Comparison of ENCODE assay signal across 9 mouse cellular contexts in the genomic region with DNA sequence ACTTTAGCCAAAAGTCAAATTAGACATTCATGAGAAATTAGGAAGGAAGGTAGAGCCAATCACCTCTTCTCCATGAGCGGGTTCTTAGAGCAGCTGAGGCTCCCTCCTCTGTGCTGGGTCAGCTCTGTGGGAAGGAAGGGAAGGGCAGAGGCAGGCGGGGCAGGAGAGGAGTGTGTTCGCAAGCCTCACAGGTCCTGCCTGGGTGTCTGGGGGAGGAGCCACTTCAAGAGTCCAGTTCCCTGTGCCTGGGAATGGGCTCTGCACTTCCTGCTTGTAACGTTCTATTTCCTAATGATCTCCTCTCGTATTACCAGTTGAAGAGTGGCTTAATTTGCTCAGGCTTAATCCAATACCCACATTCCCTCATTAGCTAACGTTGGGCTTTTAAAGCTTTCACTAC. TPM values are rescaled to one million over a fixed set of nuclear protein-coding genes. Genes with fewer than 3 reads are reported as not detected.
DNase-seq lines count a peak whose midpoint lies in the region; ATAC-seq and TF ChIP-seq lines count a peak whose summit lies in the region.
"Had no signal": no experiment of that assay in that cellular context is flagged by ENCODE, and none has a peak within 500 bp of the region (broad histone marks: within the 10 kb centered on the region; RNA-seq: fewer than 3 reads in every experiment).

No protein-coding gene starts in this region.

- H3K36me3 ChIP-seq in forebrain, embryonic 14.5 days (ENCODE audit: control insufficient read depth, insufficient read depth, low read length) = no peaks in the 10 kb centered on the region
- no peaks in the 10 kb centered on the region for H3K36me3 ChIP-seq in forebrain, embryonic 13.5 days (ENCODE audit: poor library complexity, severe bottlenecking)
- H3K36me3 ChIP-seq in intestine, embryonic 16.5 days (ENCODE audit: control insufficient read depth, insufficient read depth, low read length) = no peaks in the 10 kb centered on the region
- H3K36me3 ChIP-seq in lung, embryonic 14.5 days (ENCODE audit: insufficient read depth) = no peaks in the 10 kb centered on the region

- no peak for DNase-seq in forebrain, embryonic 14.5 days (ENCODE audit: low spot score)
- peak; percentile 11 for DNase-seq in 416B (ENCODE audit: low read depth)
- peak; percentile 54 for DNase-seq in lung, embryonic 14.5 days
- DNase-seq in cerebellum, postnatal 4 days (ENCODE audit: low spot score in 2 of 2) = no peak
- DNase-seq in ovary, postnatal 36 days (ENCODE audit: low spot score) = no peak
- no peak for DNase-seq in adrenal gland, adult 8-10 months
- DNase-seq: thymus, postnatal 14 days had no signal

- 6% methylated on average over 5 of the region's 6 CpGs for WGBS in forebrain, embryonic 14.5 days
- WGBS in forebrain, embryonic 13.5 days = 11% methylated on average over 6 of the region's 6 CpGs
- 21% methylated on average over 6 of the region's 6 CpGs for WGBS in intestine, embryonic 16.5 days
- 22% methylated on average over 6 of the region's 6 CpGs for WGBS in lung, embryonic 14.5 days

- no peaks in the 10 kb centered on the region for H3K9me3 ChIP-seq in forebrain, embryonic 14.5 days (replicated peaks; ENCODE audit: control insufficient read depth, low read length)
- no peaks in the 10 kb centered on the region for H3K9me3 ChIP-seq in forebrain, embryonic 13.5 days (replicated peaks)
- H3K9me3 ChIP-seq in intestine, embryonic 16.5 days (ENCODE audit: control insufficient read depth, low read length) = no peaks in the 10 kb centered on the region
- no peaks in the 10 kb centered on the region for H3K9me3 ChIP-seq in lung, embryonic 14.5 days (ENCODE audit: low read depth, low read length)

- no peak for TF ChIP-seq CTCF in lung, embryonic 14.5 days (IDR thresholded peaks at IDR 0.05; ENCODE audit: low read depth)

- no peaks in the 10 kb centered on the region for H3K27me3 ChIP-seq in forebrain, embryonic 14.5 days (replicated peaks; ENCODE audit: control insufficient read depth, insufficient read depth, low read length)
- H3K27me3 ChIP-seq in forebrain, embryonic 13.5 days = no peaks in the 10 kb centered on the region
- no peaks in the 10 kb centered on the region for H3K27me3 ChIP-seq in intestine, embryonic 16.5 days (replicated peaks; ENCODE audit: control insufficient read depth, insufficient read depth, low read length)
- H3K27me3 ChIP-seq in lung, embryonic 14.5 days (ENCODE audit: insufficient read depth, low read length) = no peaks in the 10 kb centered on the region

- no peak overlapping the region for H3K27ac ChIP-seq in forebrain, embryonic 14.5 days (ENCODE audit: low read depth, low read length)
- H3K27ac ChIP-seq in forebrain, embryonic 13.5 days = no peak overlapping the region
- no peak overlapping the region for H3K27ac ChIP-seq in intestine, embryonic 16.5 days (ENCODE audit: low read length)
- H3K27ac ChIP-seq in lung, embryonic 14.5 days (ENCODE audit: low read depth) = no peak overlapping the region

- ATAC-seq in forebrain, embryonic 14.5 days = peak; percentile 44; the same call in 1 of the 2 replicates
- ATAC-seq in forebrain, embryonic 13.5 days = no peak
- ATAC-seq in intestine, embryonic 16.5 days = peak; percentile 98
- peak; percentile 86 for ATAC-seq in lung, embryonic 14.5 days (ENCODE audit: insufficient read depth)

- H3K4me1 ChIP-seq in forebrain, embryonic 14.5 days (ENCODE audit: control insufficient read depth, insufficient read depth, low read length) = no peaks in the 10 kb centered on the region
- H3K4me1 ChIP-seq in forebrain, embryonic 13.5 days = peaks cover 5% of the 10 kb centered on the region; the same call in 1 of the 2 replicates
- H3K4me1 ChIP-seq in intestine, embryonic 16.5 days (ENCODE audit: control insufficient read depth, insufficient read depth, low read length) = peaks cover 4% of the 10 kb centered on the region
- H3K4me1 ChIP-seq in lung, embryonic 14.5 days (ENCODE audit: insufficient read depth) = peaks cover 8% of the 10 kb centered on the region; the same call in 1 of the 2 replicates

- H3K4me3 ChIP-seq in forebrain, embryonic 14.5 days (ENCODE audit: low read depth, low read length) = no peak overlapping the region
- H3K4me3 ChIP-seq in forebrain, embryonic 13.5 days = no peak overlapping the region
- no peak overlapping the region for H3K4me3 ChIP-seq in intestine, embryonic 16.5 days (ENCODE audit: low read length)
- no peak overlapping the region for H3K4me3 ChIP-seq in lung, embryonic 14.5 days (ENCODE audit: low read depth, low read length)

- H3K4me2 ChIP-seq in forebrain, embryonic 14.5 days (ENCODE audit: low read length) = no peak overlapping the region
- no peak overlapping the region for H3K4me2 ChIP-seq in forebrain, embryonic 13.5 days
- no peak overlapping the region for H3K4me2 ChIP-seq in intestine, embryonic 16.5 days (ENCODE audit: low read depth, low read length)
- no peak overlapping the region for H3K4me2 ChIP-seq in lung, embryonic 14.5 days

- no peak overlapping the region for H3K9ac ChIP-seq in forebrain, embryonic 14.5 days (ENCODE audit: low read length)
- no peak overlapping the region for H3K9ac ChIP-seq in forebrain, embryonic 13.5 days
- H3K9ac ChIP-seq in intestine, embryonic 16.5 days (ENCODE audit: low read depth, low read length) = no peak overlapping the region
- no peak overlapping the region for H3K9ac ChIP-seq in lung, embryonic 14.5 days

RNA-seq across cellular contexts. Expression of a gene that starts 32.8 kb away (rescaled TPM):
- polyA plus RNA-seq in forebrain, embryonic 14.5 days (2014; fragmentation: Nextera tagmentation; extraction: Ambion mirVana) = 2.4 and 2.5 TPM in 2 replicates
- 2.8 and 2.9 TPM in 2 replicates for polyA plus RNA-seq in forebrain, embryonic 13.5 days (2015; fragmentation: Nextera tagmentation; extraction: Ambion mirVana)
- polyA plus RNA-seq in intestine, embryonic 16.5 days (2015; fragmentation: Nextera tagmentation; extraction: Ambion mirVana) = 3.1 and 3.2 TPM in 2 replicates
- 11.7 and 11.8 TPM in 2 replicates for polyA plus RNA-seq in lung, embryonic 14.5 days (2014; fragmentation: Nextera tagmentation; extraction: Ambion mirVana)
- total RNA-seq in adrenal gland, adult 8-10 months (2022) = 10 to 100 TPM; 72.3 to 88.2 (median 80.0) TPM

Comparison
In these comparisons a context has a peak if more than half of its experiments do, and no peak if none do; other contexts are left out.
1. DNase-seq: peak in 416B (single experiment) and lung, embryonic 14.5 days (single experiment); none in forebrain, embryonic 14.5 days (single experiment), cerebellum, postnatal 4 days (0 of 2), ovary, postnatal 36 days (single experiment) and adrenal gland, adult 8-10 months (single experiment).